29 mouse cellular contexts compared by ENCODE assay signal in the genomic region with DNA sequence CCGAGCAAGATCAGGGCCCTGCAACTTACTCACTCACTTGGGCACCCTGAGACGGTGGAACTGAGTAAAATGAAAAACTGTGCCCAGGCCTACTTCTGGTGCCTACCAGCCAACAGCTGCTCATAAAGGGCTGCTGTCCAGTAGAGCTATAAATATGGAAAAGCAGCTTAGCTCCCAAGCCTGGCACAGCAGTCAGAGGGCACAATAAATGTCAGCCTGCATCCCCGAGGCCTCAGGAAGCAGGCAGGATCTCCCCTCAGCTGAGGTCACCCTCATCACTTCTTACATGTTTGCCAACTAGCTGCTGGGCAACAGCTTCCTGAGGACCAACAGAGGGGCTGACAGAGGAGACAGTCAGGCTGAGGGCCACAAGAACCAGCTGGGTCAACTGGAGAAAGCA. TPM values are rescaled to one million over a fixed set of nuclear protein-coding genes. Genes with fewer than 3 reads are reported as not detected.
DNase-seq lines count a peak whose midpoint lies in the region; ATAC-seq lines count a peak whose summit lies in the region.
"Had no signal": no experiment of that assay in that cellular context is flagged by ENCODE, and none has a peak within 500 bp of the region (broad histone marks: within the 10 kb centered on the region; RNA-seq: fewer than 3 reads in every experiment).

No protein-coding gene starts in this region.

- H3K4me2 ChIP-seq in forebrain, embryonic 16.5 days (ENCODE audit: low read length): no peak overlapping the region
- H3K4me2 ChIP-seq in midbrain, embryonic 11.5 days: no peak overlapping the region
- H3K4me2 ChIP-seq: embryonic facial prominence, embryonic 12.5 days; embryonic facial prominence, embryonic 15.5 days; forebrain, embryonic 12.5 days; forebrain, embryonic 15.5 days; heart, embryonic 11.5 days; hindbrain, embryonic 13.5 days had no signal

- intact Hi-C loops in gastrocnemius, postnatal 14 days (cut with DNase I; ENCODE audit: low total_unique reads): no loop called here

- 91% methylated on average over 3 of the region's 3 CpGs for WGBS in forebrain, embryonic 10.5 days
- 74% methylated on average over 3 of the region's 3 CpGs for WGBS in forebrain, embryonic 16.5 days
- 87% methylated on average over 3 of the region's 3 CpGs for WGBS in midbrain, embryonic 10.5 days
- 74% methylated on average over 3 of the region's 3 CpGs for WGBS in midbrain, embryonic 11.5 days

- peaks cover 17% of the 10 kb centered on the region for H3K36me3 ChIP-seq in forebrain, embryonic 10.5 days (replicated peaks)
- H3K36me3 ChIP-seq in forebrain, embryonic 16.5 days (ENCODE audit: control insufficient read depth, insufficient read depth): no peaks in the 10 kb centered on the region
- 0 out of 2 replicates have a peak, but pooled peaks cover 13% of the 10 kb centered on the region for H3K36me3 ChIP-seq in midbrain, embryonic 10.5 days
- H3K36me3 ChIP-seq in midbrain, embryonic 11.5 days (ENCODE audit: control insufficient read depth, insufficient read depth, low read length): no peaks in the 10 kb centered on the region
- H3K36me3 ChIP-seq: embryonic facial prominence, embryonic 12.5 days; forebrain, embryonic 15.5 days had no signal

- H3K27me3 ChIP-seq in forebrain, embryonic 10.5 days (ENCODE audit: poor library complexity, severe bottlenecking): no peaks in the 10 kb centered on the region
- H3K27me3 ChIP-seq in forebrain, embryonic 16.5 days (replicated peaks; ENCODE audit: control insufficient read depth, insufficient read depth, low read length): no peaks in the 10 kb centered on the region
- no peaks in the 10 kb centered on the region for H3K27me3 ChIP-seq in midbrain, embryonic 10.5 days (ENCODE audit: low read depth, poor library complexity, severe bottlenecking)
- no peaks in the 10 kb centered on the region for H3K27me3 ChIP-seq in midbrain, embryonic 11.5 days (ENCODE audit: control insufficient read depth, insufficient read depth, low read length)
- H3K27me3 ChIP-seq: CH12.LX; embryonic facial prominence, embryonic 12.5 days; embryonic facial prominence, embryonic 15.5 days; forebrain, embryonic 12.5 days; forebrain, embryonic 15.5 days; hindbrain, embryonic 13.5 days; Patski had no signal

- H3K9ac ChIP-seq in forebrain, embryonic 16.5 days (replicated peaks; ENCODE audit: low read depth, low read length): no peak overlapping the region
- no peak overlapping the region for H3K9ac ChIP-seq in midbrain, embryonic 11.5 days (ENCODE audit: low read length)
- H3K9ac ChIP-seq: embryonic facial prominence, embryonic 12.5 days; embryonic facial prominence, embryonic 15.5 days; forebrain, embryonic 12.5 days; forebrain, embryonic 15.5 days; hindbrain, embryonic 13.5 days had no signal

- peak overlapping the region; percentile 25; the same call in 1 of the 2 replicates for H3K27ac ChIP-seq in forebrain, embryonic 10.5 days
- no peak overlapping the region for H3K27ac ChIP-seq in forebrain, embryonic 16.5 days (ENCODE audit: low read length)
- H3K27ac ChIP-seq in midbrain, embryonic 10.5 days (replicated peaks): peak overlapping the region; percentile 7
- no peak overlapping the region for H3K27ac ChIP-seq in midbrain, embryonic 11.5 days (ENCODE audit: low read depth, low read length)
- H3K27ac ChIP-seq in brown adipose tissue, adult 24 weeks (replicated peaks; ENCODE audit: low read depth, low read length): peak overlapping the region; percentile 6; the same call in 1 of the 2 replicates
- H3K27ac ChIP-seq: embryonic facial prominence, embryonic 12.5 days; embryonic facial prominence, embryonic 15.5 days; forebrain, embryonic 12.5 days; forebrain, embryonic 15.5 days; hindbrain, embryonic 13.5 days; hindbrain, postnatal 0 days had no signal

- peaks cover 51% of the 10 kb centered on the region for H3K4me1 ChIP-seq in forebrain, embryonic 10.5 days
- peaks cover 31% of the 10 kb centered on the region for H3K4me1 ChIP-seq in forebrain, embryonic 16.5 days (replicated peaks; ENCODE audit: control insufficient read depth, insufficient read depth, low read length)
- peaks cover 45% of the 10 kb centered on the region for H3K4me1 ChIP-seq in midbrain, embryonic 10.5 days
- peaks cover 12% of the 10 kb centered on the region for H3K4me1 ChIP-seq in midbrain, embryonic 11.5 days (ENCODE audit: control insufficient read depth, insufficient read depth, low read length)
- H3K4me1 ChIP-seq in brown adipose tissue, adult 24 weeks (ENCODE audit: control insufficient read depth, insufficient read depth, insufficient read length, low read length): peaks cover 26% of the 10 kb centered on the region

- H3K9me3 ChIP-seq in forebrain, embryonic 10.5 days: no peaks in the 10 kb centered on the region
- no peaks in the 10 kb centered on the region for H3K9me3 ChIP-seq in forebrain, embryonic 16.5 days (ENCODE audit: control insufficient read depth, low read length)
- H3K9me3 ChIP-seq in midbrain, embryonic 10.5 days (replicated peaks): no peaks in the 10 kb centered on the region
- no peaks in the 10 kb centered on the region for H3K9me3 ChIP-seq in midbrain, embryonic 11.5 days (ENCODE audit: control insufficient read depth, low read length)
- H3K9me3 ChIP-seq: embryonic facial prominence, embryonic 12.5 days; embryonic facial prominence, embryonic 15.5 days; forebrain, embryonic 12.5 days; forebrain, embryonic 15.5 days; G1E; hindbrain, embryonic 13.5 days had no signal

- H3K4me3 ChIP-seq in forebrain, embryonic 10.5 days: no peak overlapping the region
- H3K4me3 ChIP-seq in forebrain, embryonic 16.5 days (replicated peaks; ENCODE audit: low read length): no peak overlapping the region
- H3K4me3 ChIP-seq in midbrain, embryonic 10.5 days: no peak overlapping the region
- H3K4me3 ChIP-seq in midbrain, embryonic 11.5 days (ENCODE audit: low read depth, low read length): no peak overlapping the region
- no peak overlapping the region for H3K4me3 ChIP-seq in brown adipose tissue, adult 24 weeks (ENCODE audit: insufficient read depth, low read depth, low read length)
- H3K4me3 ChIP-seq: embryonic facial prominence, embryonic 12.5 days; embryonic facial prominence, embryonic 15.5 days; forebrain, embryonic 12.5 days; forebrain, embryonic 15.5 days; hindbrain, embryonic 13.5 days had no signal

- ATAC-seq in forebrain, embryonic 16.5 days: no peak
- ATAC-seq in midbrain, embryonic 11.5 days (ENCODE audit: low FRiP score): no peak
- ATAC-seq: forebrain, embryonic 15.5 days; hindbrain, postnatal 0 days; inflammation-experienced regulatory T-cells, adult 6 months; intestine, embryonic 16.5 days; Patski had no signal

- no peak for DNase-seq in forebrain, embryonic 10.5 days (ENCODE audit: extremely low spot score, low spot score)
- peak; percentile 61 for DNase-seq in gastrocnemius, postnatal 25 days
- DNase-seq in gastrocnemius, postnatal 14 days: no peak
- no peak for DNase-seq in midbrain, embryonic 10.5 days (ENCODE audit: low spot score)
- no peak for DNase-seq in midbrain, embryonic 11.5 days (ENCODE audit: low spot score, missing footprints)
- DNase-seq in right cerebral cortex, adult 2 months (ENCODE audit: low spot score in 2 of 2): no peak
- DNase-seq: adrenal gland, postnatal 10 days; adrenal gland, postnatal 36 days; B cell, adult 2 months; cerebellum, adult 11-12 months; cerebellum, adult 9-10 months; cerebellum, postnatal 25 days; gastrocnemius, postnatal 36 days; heart, adult 11 months; kidney, adult 18-20 months had no signal

RNA-seq across cellular contexts. Expression of gene Itpk1, which starts 27.6 kb away (rescaled TPM):
- 16.5 and 18.5 TPM in 2 replicates for polyA plus RNA-seq in forebrain, embryonic 10.5 days (2016; fragmentation: Nextera tagmentation; extraction: Ambion mirVana)
- polyA plus RNA-seq in forebrain, embryonic 16.5 days (2015; fragmentation: Nextera tagmentation; extraction: Ambion mirVana): 66.5 and 68.7 TPM in 2 replicates
- total RNA-seq in gastrocnemius, postnatal 25 days (2021): 1 to 10 TPM; 5.2 to 6.5 TPM
- total RNA-seq in gastrocnemius, postnatal 14 days (2021): 1 to 10 TPM; 6.4 to 8.4 TPM
- 16.1 and 16.9 TPM in 2 replicates for polyA plus RNA-seq in midbrain, embryonic 10.5 days (2016; fragmentation: Nextera tagmentation; extraction: Ambion mirVana)
- polyA plus RNA-seq in midbrain, embryonic 11.5 days (2014; fragmentation: Nextera tagmentation; extraction: Ambion mirVana): 11.6 and 14.2 TPM in 2 replicates
- 65.8 and 126 TPM in 2 replicates for polyA plus RNA-seq in brown adipose tissue, adult 24 weeks (2012; ENCODE audit: insufficient read depth, insufficient read length, missing spikeins)

Comparison
In these comparisons a context has a peak if more than half of its experiments do, and no peak if none do; other contexts are left out.
1. H3K27ac ChIP-seq: peak in forebrain, embryonic 10.5 days (single experiment), midbrain, embryonic 10.5 days (single experiment) and brown adipose tissue, adult 24 weeks (single experiment); none in forebrain, embryonic 16.5 days (single experiment) and midbrain, embryonic 11.5 days (single experiment).